ENCODE assay signal across 10 mouse cellular contexts in genomic region chr5:111200167-111200840, GRCm38 (mm10).
DNase-seq lines count a peak whose midpoint lies in the region; ATAC-seq lines count a peak whose summit lies in the region.
"Had no signal": no experiment of that assay in that cellular context is flagged by ENCODE, and none has a peak within 500 bp of the region (broad histone marks: within the 10 kb centered on the region; RNA-seq: fewer than 3 reads in every experiment).

No protein-coding gene starts in this region.

- H3K27ac ChIP-seq in embryonic facial prominence, embryonic 12.5 days, result peak overlapping the region; percentile 41; the same call in 1 of the 2 replicates
- peak overlapping the region; percentile 27; the same call in 1 of the 2 replicates for H3K27ac ChIP-seq in limb, embryonic 10.5 days
- H3K27ac ChIP-seq: heart, embryonic 10.5 days; liver, embryonic 13.5 days had no signal

- no peak overlapping the region for H3K4me2 ChIP-seq in embryonic facial prominence, embryonic 12.5 days (replicated peaks)
- H3K4me2 ChIP-seq: liver, embryonic 13.5 days had no signal

- 51% methylated on average over 12 of the region's 15 CpGs for WGBS in embryonic facial prominence, embryonic 12.5 days
- 43% methylated on average over 12 of the region's 15 CpGs for WGBS in limb, embryonic 10.5 days

- no peak overlapping the region for H3K4me3 ChIP-seq in embryonic facial prominence, embryonic 12.5 days
- H3K4me3 ChIP-seq in limb, embryonic 10.5 days, result no peak overlapping the region
- H3K4me3 ChIP-seq: heart, embryonic 10.5 days; liver, embryonic 13.5 days had no signal

- peak; percentile 55 to 60 for DNase-seq in spleen, postnatal 36 days (ENCODE audit: low spot score in 2 of 2)
- no peak for DNase-seq in spleen, adult 18-20 months
- no peak for DNase-seq in limb, embryonic 10.5 days (ENCODE audit: low spot score)
- DNase-seq in gastrocnemius, postnatal 10 days, result no peak
- no peak for DNase-seq in kidney, adult 18-20 months
- DNase-seq: liver, embryonic 13.5 days had no signal

- ATAC-seq in embryonic facial prominence, embryonic 12.5 days (ENCODE audit: insufficient number of reproducible peaks, insufficient read depth, low FRiP score, low TSS enrichment), result no peak; the same call in 1 of the 2 replicates
- ATAC-seq in neutrophil, adult 5-6 weeks (ENCODE audit: extremely low read depth, insufficient number of reproducible peaks, low FRiP score, poor library complexity, severe bottlenecking), result peak; percentile 24; the same call in 1 of the 2 replicates
- ATAC-seq in megakaryocyte-erythroid progenitor cell, adult 5-6 weeks (replicated peaks; ENCODE audit: low FRiP score, low TSS enrichment, poor library complexity, severe bottlenecking), result no peak

- 0 out of 2 replicates have a peak overlapping the region, but pooled peaks have one; percentile 10 for H3K9ac ChIP-seq in embryonic facial prominence, embryonic 12.5 days
- H3K9ac ChIP-seq: liver, embryonic 13.5 days had no signal

- H3K9me3 ChIP-seq in embryonic facial prominence, embryonic 12.5 days, result no peaks in the 10 kb centered on the region
- no peaks in the 10 kb centered on the region for H3K9me3 ChIP-seq in limb, embryonic 10.5 days (replicated peaks)
- H3K9me3 ChIP-seq: heart, embryonic 10.5 days; liver, embryonic 13.5 days had no signal

- peaks cover 32% of the 10 kb centered on the region for H3K4me1 ChIP-seq in embryonic facial prominence, embryonic 12.5 days
- H3K4me1 ChIP-seq in limb, embryonic 10.5 days, result peaks cover 51% of the 10 kb centered on the region
- H3K4me1 ChIP-seq: liver, embryonic 13.5 days had no signal

- H3K36me3 ChIP-seq in embryonic facial prominence, embryonic 12.5 days, result no peaks in the 10 kb centered on the region
- no peaks in the 10 kb centered on the region for H3K36me3 ChIP-seq in limb, embryonic 10.5 days
- H3K36me3 ChIP-seq: heart, embryonic 10.5 days; liver, embryonic 13.5 days had no signal

- no peaks in the 10 kb centered on the region for H3K27me3 ChIP-seq in embryonic facial prominence, embryonic 12.5 days
- peaks cover 3% of the 10 kb centered on the region; the same call in 1 of the 2 replicates for H3K27me3 ChIP-seq in limb, embryonic 10.5 days (ENCODE audit: low read depth, poor library complexity, severe bottlenecking)
- H3K27me3 ChIP-seq: liver, embryonic 13.5 days had no signal

Comparison
In these comparisons a context has a peak if more than half of its experiments do, and no peak if none do; other contexts are left out.
1. DNase-seq: peak in spleen, postnatal 36 days (2 of 2); none in spleen, adult 18-20 months (0 of 2), limb, embryonic 10.5 days (single experiment), gastrocnemius, postnatal 10 days (single experiment) and kidney, adult 18-20 months (single experiment).